Mouse (Mus musculus) kidney, adult 18-20 months (tissue): ENCODE data around the gene Dysf.

Source experiments
- DNase-seq: peaks from one replicate; pipeline ENCODE4 v3.0.0; 2021

The Dysf gene

GRCm38 (mm10) chr6:84119731-84120530, 111.5 kb downstream of the Dysf start:
- DNase-seq, result no peak

- DNase-seq, result no peak
Observed at GRCm38 (mm10) chr6:84124609-84125008, 116.2 kb downstream of the Dysf start.

GRCm38 (mm10) chr6:84125101-84125500, 116.7 kb downstream of the Dysf start:
- DNase-seq, result no peak

GRCm38 (mm10) chr6:84128229-84128628, 119.8 kb downstream of the Dysf start:
- DNase-seq, result no peak

- no peak for DNase-seq
Observed at GRCm38 (mm10) chr6:84130867-84131266, 122.5 kb downstream of the Dysf start.

GRCm38 (mm10) chr6:84131539-84131938, 123.1 kb downstream of the Dysf start:
- DNase-seq, result no peak

- no peak for DNase-seq
Observed at GRCm38 (mm10) chr6:84133053-84133452, 124.7 kb downstream of the Dysf start.

- no peak for DNase-seq
Observed at GRCm38 (mm10) chr6:84133996-84134721, 125.8 kb downstream of the Dysf start.

GRCm38 (mm10) chr6:84134722-84135394, 126.5 kb downstream of the Dysf start:
- DNase-seq, result no peak

- DNase-seq, result no peak
Observed at GRCm38 (mm10) chr6:84135709-84136108, 127.3 kb downstream of the Dysf start.

GRCm38 (mm10) chr6:84136345-84136744, 128.0 kb downstream of the Dysf start:
- DNase-seq, result no peak

- DNase-seq, result peak; percentile 90
Observed at GRCm38 (mm10) chr6:84139932-84140331, 131.5 kb downstream of the Dysf start.

- peak; percentile 27 for DNase-seq
Observed at GRCm38 (mm10) chr6:84142481-84142880, 134.1 kb downstream of the Dysf start.

GRCm38 (mm10) chr6:84143328-84143727, 134.9 kb downstream of the Dysf start:
- DNase-seq, result no peak

- no peak for DNase-seq
Observed at GRCm38 (mm10) chr6:84144393-84144792, 136.0 kb downstream of the Dysf start.

- DNase-seq, result no peak
Observed at GRCm38 (mm10) chr6:84147206-84148004, 139.0 kb downstream of the Dysf start.

GRCm38 (mm10) chr6:84148470-84148869, 140.1 kb downstream of the Dysf start:
- no peak for DNase-seq

- DNase-seq, result no peak
Observed at GRCm38 (mm10) chr6:84154508-84154907, 146.1 kb downstream of the Dysf start.

- no peak for DNase-seq
Observed at GRCm38 (mm10) chr6:84155765-84156164, 147.4 kb downstream of the Dysf start.

GRCm38 (mm10) chr6:84156481-84157025, 148.2 kb downstream of the Dysf start:
- no peak for DNase-seq

- DNase-seq, result no peak
Observed at GRCm38 (mm10) chr6:84159046-84159445, 150.7 kb downstream of the Dysf start.

- no peak for DNase-seq
Observed at GRCm38 (mm10) chr6:84167612-84168011, 159.2 kb downstream of the Dysf start.
